Mouse (Mus musculus): ENCODE measurements at regions not wholly inside any gene's neighbourhood (a gene's known extent, or its start where the extent isn't known, plus 50 kb on each side); places are given as distances from the start of the nearest gene placed in this dataset.

GRCm38 (mm10) chr13:45294691-45295090 lies 94.9 kb upstream of the Mylip start:
- Histone ChIP-seq H3K4me3 (no peak overlapping the region), H3K27ac (no peak overlapping the region)
- TF ChIP-seq CTCF (IDR thresholded peaks at IDR 0.05) = no peak
- DNase-seq (ENCODE audit: extremely low spot score in 1 of 2, low spot score in 2 of 2) = no peak
- intact Hi-C loops (cut with DNase I) = no loop called here

- H3K4me3 ChIP-seq = no peak overlapping the region
- no peak for TF ChIP-seq CTCF (IDR thresholded peaks at IDR 0.05)
- intact Hi-C loops (cut with DNase I) = loop anchor here (5.0 kb wide), 1 partner anchor 87 kb away; the partner anchor contains the start of gene Mylip
- no peak overlapping the region for H3K27ac ChIP-seq
- no peak for DNase-seq (ENCODE audit: extremely low spot score in 1 of 2, low spot score in 2 of 2)
Measured at GRCm38 (mm10) chr13:45300610-45301009, 88.9 kb upstream of the Mylip start.

GRCm38 (mm10) chr13:45301191-45301905 lies 88.2 kb upstream of the Mylip start:
- DNase-seq (ENCODE audit: extremely low spot score in 1 of 2, low spot score in 2 of 2) = no peak
- Histone ChIP-seq H3K27ac (no peak overlapping the region), H3K4me3 (no peak overlapping the region)
- intact Hi-C loops (cut with DNase I) = loop anchor here (5.0 kb wide), 1 partner anchor 86 kb away; the partner anchor contains the start of gene Mylip
- no peak for TF ChIP-seq CTCF (IDR thresholded peaks at IDR 0.05)

GRCm38 (mm10) chr13:45302796-45303195 lies 86.7 kb upstream of the Mylip start:
- Histone ChIP-seq H3K4me3 (no peak overlapping the region), H3K27ac (no peak overlapping the region)
- intact Hi-C loops (cut with DNase I) = loop anchor here (5.0 kb wide), 1 partner anchor 85 kb away; the partner anchor contains the start of gene Mylip
- DNase-seq (ENCODE audit: extremely low spot score in 1 of 2, low spot score in 2 of 2) = no peak
- TF ChIP-seq CTCF (IDR thresholded peaks at IDR 0.05) = no peak

- H3K4me3 ChIP-seq = no peak overlapping the region
- DNase-seq (ENCODE audit: extremely low spot score in 1 of 2, low spot score in 2 of 2) = no peak
- H3K27ac ChIP-seq = no peak overlapping the region
- TF ChIP-seq CTCF (IDR thresholded peaks at IDR 0.05) = no peak
- intact Hi-C loops (cut with DNase I) = no loop called here
Measured at GRCm38 (mm10) chr13:45306177-45306576, 83.4 kb upstream of the Mylip start.

GRCm38 (mm10) chr13:45307226-45307625 lies 82.3 kb upstream of the Mylip start:
- TF ChIP-seq CTCF (IDR thresholded peaks at IDR 0.05) = no peak
- no peak for DNase-seq (ENCODE audit: extremely low spot score in 1 of 2, low spot score in 2 of 2)
- no peak overlapping the region for H3K27ac ChIP-seq
- intact Hi-C loops (cut with DNase I) = no loop called here
- no peak overlapping the region for H3K4me3 ChIP-seq

- no peak for DNase-seq (ENCODE audit: extremely low spot score in 1 of 2, low spot score in 2 of 2)
- intact Hi-C loops (cut with DNase I) = no loop called here
- Histone ChIP-seq H3K4me3 (no peak overlapping the region), H3K27ac (no peak overlapping the region)
- TF ChIP-seq CTCF (IDR thresholded peaks at IDR 0.05) = no peak
Measured at GRCm38 (mm10) chr13:45319646-45320045, 69.9 kb upstream of the Mylip start.

GRCm38 (mm10) chr13:45325736-45326293 lies 63.7 kb upstream of the Mylip start:
- H3K4me3 ChIP-seq = no peak overlapping the region
- H3K27ac ChIP-seq = no peak overlapping the region
- no peak for TF ChIP-seq CTCF (IDR thresholded peaks at IDR 0.05)
- DNase-seq (ENCODE audit: extremely low spot score in 1 of 2, low spot score in 2 of 2) = no peak
- intact Hi-C loops (cut with DNase I) = no loop called here

GRCm38 (mm10) chr13:45326751-45327150 lies 62.8 kb upstream of the Mylip start:
- intact Hi-C loops (cut with DNase I) = no loop called here
- no peak for DNase-seq (ENCODE audit: extremely low spot score in 1 of 2, low spot score in 2 of 2)
- no peak for TF ChIP-seq CTCF (IDR thresholded peaks at IDR 0.05)
- H3K4me3 ChIP-seq = no peak overlapping the region
- no peak overlapping the region for H3K27ac ChIP-seq

GRCm38 (mm10) chr13:45330561-45330960 lies 59.0 kb upstream of the Mylip start:
- H3K4me3 ChIP-seq = no peak overlapping the region
- intact Hi-C loops (cut with DNase I) = no loop called here
- no peak for TF ChIP-seq CTCF (IDR thresholded peaks at IDR 0.05)
- DNase-seq (ENCODE audit: extremely low spot score in 1 of 2, low spot score in 2 of 2) = no peak
- H3K27ac ChIP-seq = no peak overlapping the region

- intact Hi-C loops (cut with DNase I) = no loop called here
- no peak overlapping the region for H3K27ac ChIP-seq
Measured at GRCm38 (mm10) chr13:45332031-45332430, 57.5 kb upstream of the Mylip start.

GRCm38 (mm10) chr13:45333634-45334033 lies 55.9 kb upstream of the Mylip start:
- intact Hi-C loops (cut with DNase I) = no loop called here
- no peak for TF ChIP-seq CTCF (IDR thresholded peaks at IDR 0.05)

More at GRCm38 (mm10) chr13:45332031-45332430, 57.5 kb upstream of the Mylip start:
- no peak for TF ChIP-seq CTCF (IDR thresholded peaks at IDR 0.05)
- H3K4me3 ChIP-seq = no peak overlapping the region
- DNase-seq (ENCODE audit: extremely low spot score in 1 of 2, low spot score in 2 of 2) = no peak

More at GRCm38 (mm10) chr13:45333634-45334033, 55.9 kb upstream of the Mylip start:
- no peak for DNase-seq (ENCODE audit: extremely low spot score in 1 of 2, low spot score in 2 of 2)
- H3K4me3 ChIP-seq = no peak overlapping the region
- H3K27ac ChIP-seq = no peak overlapping the region
